In genomic region chr7:142725973-142726372, GRCm38 (mm10) we compare ENCODE assay signal across 13 mouse cellular contexts. TPM values are rescaled to one million over a fixed set of nuclear protein-coding genes. Genes with fewer than 3 reads are reported as not detected.
A peak's percentile ranks its signal among the peaks of the same experiment; 100 is the strongest.
DNase-seq lines count a peak whose midpoint lies in the region; ATAC-seq and TF ChIP-seq lines count a peak whose summit lies in the region.
"Had no signal": no experiment of that assay in that cellular context is flagged by ENCODE, and none has a peak within 500 bp of the region (broad histone marks: within the 10 kb centered on the region; RNA-seq: fewer than 3 reads in every experiment).

No protein-coding gene starts in this region.

- no peak overlapping the region for H3K27ac ChIP-seq in hindbrain, embryonic 11.5 days (ENCODE audit: low read depth, low read length)
- H3K27ac ChIP-seq in hindbrain, embryonic 14.5 days: no peak overlapping the region
- H3K27ac ChIP-seq in midbrain, embryonic 14.5 days (replicated peaks; ENCODE audit: low read depth, low read length): no peak overlapping the region
- H3K27ac ChIP-seq in midbrain, embryonic 15.5 days: no peak overlapping the region
- H3K27ac ChIP-seq: embryonic facial prominence, embryonic 12.5 days; limb, embryonic 12.5 days; neural tube, embryonic 12.5 days had no signal

- H3K4me3 ChIP-seq in hindbrain, embryonic 11.5 days (ENCODE audit: low read depth, low read length): no peak overlapping the region
- H3K4me3 ChIP-seq in hindbrain, embryonic 14.5 days (replicated peaks; ENCODE audit: low read length): no peak overlapping the region
- H3K4me3 ChIP-seq in midbrain, embryonic 14.5 days (replicated peaks; ENCODE audit: low read depth, low read length): no peak overlapping the region
- H3K4me3 ChIP-seq in midbrain, embryonic 15.5 days: no peak overlapping the region
- H3K4me3 ChIP-seq: embryonic facial prominence, embryonic 12.5 days; limb, embryonic 12.5 days; neural tube, embryonic 12.5 days had no signal

- DNase-seq in hindbrain, embryonic 11.5 days (ENCODE audit: low spot score): peak; percentile 9
- no peak for DNase-seq in hindbrain, embryonic 14.5 days (ENCODE audit: low spot score)
- peak; percentile 60 for DNase-seq in midbrain, embryonic 14.5 days
- DNase-seq in Patski (ENCODE audit: low read depth, low spot score): no peak
- DNase-seq in retina, embryonic 14.5 days (ENCODE audit: low spot score): peak; percentile 61
- no peak for DNase-seq in natural killer cell, adult 2 months (ENCODE audit: low spot score in 2 of 2)
- DNase-seq in spleen, adult 18-20 months: no peak
- DNase-seq: kidney, postnatal 10 days; thymus, postnatal 25 days had no signal

- in situ Hi-C loops in Patski (cut with MboI; ENCODE audit: low pct_unique_long_range_greater_than_20kb): no loop called here

- H3K36me3 ChIP-seq in hindbrain, embryonic 11.5 days (ENCODE audit: control insufficient read depth, insufficient read depth, low read length): no peaks in the 10 kb centered on the region
- no peaks in the 10 kb centered on the region for H3K36me3 ChIP-seq in hindbrain, embryonic 14.5 days (replicated peaks; ENCODE audit: control insufficient read depth, insufficient read depth)
- no peaks in the 10 kb centered on the region for H3K36me3 ChIP-seq in midbrain, embryonic 14.5 days (ENCODE audit: control insufficient read depth, insufficient read depth, low read length)
- no peaks in the 10 kb centered on the region for H3K36me3 ChIP-seq in midbrain, embryonic 15.5 days (replicated peaks)
- H3K36me3 ChIP-seq: embryonic facial prominence, embryonic 12.5 days; limb, embryonic 12.5 days; neural tube, embryonic 12.5 days had no signal

- no peak for ATAC-seq in hindbrain, embryonic 11.5 days (ENCODE audit: low FRiP score)
- ATAC-seq in hindbrain, embryonic 14.5 days (ENCODE audit: low FRiP score): no peak
- no peak for ATAC-seq in midbrain, embryonic 14.5 days (ENCODE audit: low FRiP score, low TSS enrichment)
- no peak for ATAC-seq in midbrain, embryonic 15.5 days (replicated peaks)
- ATAC-seq in Patski: no peak

- WGBS in hindbrain, embryonic 11.5 days: 65% methylated on average over 3 of the region's 3 CpGs
- WGBS in hindbrain, embryonic 14.5 days: 58% methylated on average over 3 of the region's 3 CpGs
- WGBS in midbrain, embryonic 14.5 days: 52% methylated on average over 3 of the region's 3 CpGs
- 53% methylated on average over 3 of the region's 3 CpGs for WGBS in midbrain, embryonic 15.5 days

- no peak overlapping the region for H3K4me2 ChIP-seq in hindbrain, embryonic 11.5 days (replicated peaks; ENCODE audit: low read depth, low read length)
- no peak overlapping the region for H3K4me2 ChIP-seq in hindbrain, embryonic 14.5 days (replicated peaks)
- no peak overlapping the region for H3K4me2 ChIP-seq in midbrain, embryonic 14.5 days (ENCODE audit: low read length)
- no peak overlapping the region for H3K4me2 ChIP-seq in midbrain, embryonic 15.5 days
- H3K4me2 ChIP-seq: embryonic facial prominence, embryonic 12.5 days; limb, embryonic 12.5 days; neural tube, embryonic 12.5 days had no signal

- CTCF ChIA-PET in Patski (lab: Charles Lee): interaction anchor here (1.2 to 1.8 kb wide), 2 partner anchors 12 kb away, joined by 3 to 7 read pairs; no protein-coding TSS in a partner anchor

- peak; percentile 60 for TF ChIP-seq CTCF in Patski (IDR thresholded peaks at IDR 0.05)

- no peak overlapping the region for H3K9ac ChIP-seq in hindbrain, embryonic 11.5 days (ENCODE audit: low read depth, low read length)
- H3K9ac ChIP-seq in hindbrain, embryonic 14.5 days: no peak overlapping the region
- no peak overlapping the region for H3K9ac ChIP-seq in midbrain, embryonic 14.5 days (replicated peaks; ENCODE audit: low read length)
- no peak overlapping the region for H3K9ac ChIP-seq in midbrain, embryonic 15.5 days
- H3K9ac ChIP-seq: embryonic facial prominence, embryonic 12.5 days; limb, embryonic 12.5 days; neural tube, embryonic 12.5 days had no signal

- H3K27me3 ChIP-seq in hindbrain, embryonic 11.5 days (ENCODE audit: control insufficient read depth, insufficient read depth, low read length): no peaks in the 10 kb centered on the region
- H3K27me3 ChIP-seq in hindbrain, embryonic 14.5 days (ENCODE audit: control insufficient read depth, insufficient read depth, low read length): no peaks in the 10 kb centered on the region
- H3K27me3 ChIP-seq in midbrain, embryonic 14.5 days (ENCODE audit: control insufficient read depth, insufficient read depth, low read length): no peaks in the 10 kb centered on the region
- no peaks in the 10 kb centered on the region for H3K27me3 ChIP-seq in midbrain, embryonic 15.5 days (replicated peaks)
- H3K27me3 ChIP-seq in Patski: peaks cover 55% of the 10 kb centered on the region
- H3K27me3 ChIP-seq: embryonic facial prominence, embryonic 12.5 days; limb, embryonic 12.5 days; neural tube, embryonic 12.5 days had no signal

- no peaks in the 10 kb centered on the region for H3K4me1 ChIP-seq in hindbrain, embryonic 11.5 days (replicated peaks; ENCODE audit: control insufficient read depth, insufficient read depth, low read length)
- H3K4me1 ChIP-seq in hindbrain, embryonic 14.5 days (replicated peaks; ENCODE audit: control insufficient read depth, insufficient read depth, low read length): no peaks in the 10 kb centered on the region
- no peaks in the 10 kb centered on the region for H3K4me1 ChIP-seq in midbrain, embryonic 14.5 days (ENCODE audit: control insufficient read depth, insufficient read depth, low read length)
- no peaks in the 10 kb centered on the region for H3K4me1 ChIP-seq in midbrain, embryonic 15.5 days
- H3K4me1 ChIP-seq: embryonic facial prominence, embryonic 12.5 days; limb, embryonic 12.5 days; neural tube, embryonic 12.5 days had no signal

- no peaks in the 10 kb centered on the region for H3K9me3 ChIP-seq in hindbrain, embryonic 11.5 days (ENCODE audit: control insufficient read depth, low read length)
- no peaks in the 10 kb centered on the region for H3K9me3 ChIP-seq in hindbrain, embryonic 14.5 days (ENCODE audit: control insufficient read depth, low read length)
- H3K9me3 ChIP-seq in midbrain, embryonic 14.5 days (ENCODE audit: control insufficient read depth, low read length): no peaks in the 10 kb centered on the region
- no peaks in the 10 kb centered on the region for H3K9me3 ChIP-seq in midbrain, embryonic 15.5 days
- H3K9me3 ChIP-seq: embryonic facial prominence, embryonic 12.5 days; limb, embryonic 12.5 days; neural tube, embryonic 12.5 days had no signal

- POLR2A ChIA-PET in Patski (lab: Charles Lee): no interaction called here

RNA-seq across cellular contexts. Expression of gene Ins2, which starts 17.2 kb away (rescaled TPM):
- polyA plus RNA-seq in hindbrain, embryonic 11.5 days (2014; fragmentation: Nextera tagmentation; extraction: Ambion mirVana): 0.84 TPM in 1 of 2 replicates, not detected in the other
- 3.1 and 4.0 TPM in 2 replicates for polyA plus RNA-seq in hindbrain, embryonic 14.5 days (2014; fragmentation: Nextera tagmentation; extraction: Ambion mirVana)
- polyA plus RNA-seq in midbrain, embryonic 14.5 days (2014; fragmentation: Nextera tagmentation; extraction: Ambion mirVana): not detected in 2 replicates
- polyA plus RNA-seq in midbrain, embryonic 15.5 days (2015; fragmentation: Nextera tagmentation; extraction: Ambion mirVana): 0.40 TPM in 1 of 2 replicates, not detected in the other
- not detected for polyA plus RNA-seq in Patski (2021)
- polyA plus RNA-seq: embryonic facial prominence, embryonic 12.5 days; limb, embryonic 12.5 days; neural tube, embryonic 12.5 days had no signal

RNA-seq across cellular contexts. Expression of gene Gm49394, which starts 56.2 kb away (rescaled TPM):
- not detected in 2 replicates for polyA plus RNA-seq in hindbrain, embryonic 11.5 days (2014; fragmentation: Nextera tagmentation; extraction: Ambion mirVana)
- polyA plus RNA-seq in hindbrain, embryonic 14.5 days (2014; fragmentation: Nextera tagmentation; extraction: Ambion mirVana): not detected in 2 replicates
- 0.04 TPM in 1 of 2 replicates, not detected in the other for polyA plus RNA-seq in midbrain, embryonic 14.5 days (2014; fragmentation: Nextera tagmentation; extraction: Ambion mirVana)
- polyA plus RNA-seq in midbrain, embryonic 15.5 days (2015; fragmentation: Nextera tagmentation; extraction: Ambion mirVana): not detected in 2 replicates
- polyA plus RNA-seq in Patski (2021): not detected
- polyA plus RNA-seq: limb, embryonic 12.5 days; neural tube, embryonic 12.5 days had no signal

RNA-seq across cellular contexts. Expression of gene Igf2, which starts 59.4 kb away (rescaled TPM):
- polyA plus RNA-seq in hindbrain, embryonic 11.5 days (2014; fragmentation: Nextera tagmentation; extraction: Ambion mirVana): 189 and 268 TPM in 2 replicates
- 141 and 194 TPM in 2 replicates for polyA plus RNA-seq in hindbrain, embryonic 14.5 days (2014; fragmentation: Nextera tagmentation; extraction: Ambion mirVana)
- 19.1 and 102 TPM in 2 replicates for polyA plus RNA-seq in midbrain, embryonic 14.5 days (2014; fragmentation: Nextera tagmentation; extraction: Ambion mirVana)
- 128 and 159 TPM in 2 replicates for polyA plus RNA-seq in midbrain, embryonic 15.5 days (2015; fragmentation: Nextera tagmentation; extraction: Ambion mirVana)
- polyA plus RNA-seq in Patski (2021): 0.13 TPM

Comparison
In these comparisons a context has a peak if more than half of its experiments do, and no peak if none do; other contexts are left out.
1. DNase-seq: peak in hindbrain, embryonic 11.5 days (single experiment), midbrain, embryonic 14.5 days (single experiment) and retina, embryonic 14.5 days (single experiment); none in hindbrain, embryonic 14.5 days (single experiment), Patski (single experiment), natural killer cell, adult 2 months (0 of 2) and spleen, adult 18-20 months (0 of 2).
2. RNA of gene Igf2, which starts 59.4 kb away (polyA plus RNA-seq): 189 to 268 TPM in hindbrain, embryonic 11.5 days, 141 to 194 TPM in hindbrain, embryonic 14.5 days, 128 to 159 TPM in midbrain, embryonic 15.5 days and 19.1 to 102 TPM in midbrain, embryonic 14.5 days; 0.13 TPM in Patski (single experiment); every median in the first group is over 10 times any median in the second.